Mouse (Mus musculus) thymus, adult 2 months (tissue): ENCODE data around the gene Ncf2.

ENCODE experiments used
- CTCF ChIP-seq: fragments of 200-500 bp; IDR thresholded peaks from 2 replicates; pipeline ENCODE4 v1.5.1; 2012; ENCODE audit warnings: mild to moderate bottlenecking, control low read depth, low read length, moderate library complexity, borderline replicate concordance; ENCODE audit not compliant: control insufficient read depth, poor library complexity, insufficient read depth; ENCODE audit errors: extremely low read depth
- POLR2A ChIP-seq: fragments of 200-500 bp; IDR thresholded peaks from 2 replicates; pipeline ENCODE4 v1.6.1; 2012; ENCODE audit warnings: mild to moderate bottlenecking, low read length, control low read depth, moderate library complexity; ENCODE audit not compliant: control insufficient read depth, poor library complexity, insufficient read depth; ENCODE audit errors: extremely low read depth

DNA sequence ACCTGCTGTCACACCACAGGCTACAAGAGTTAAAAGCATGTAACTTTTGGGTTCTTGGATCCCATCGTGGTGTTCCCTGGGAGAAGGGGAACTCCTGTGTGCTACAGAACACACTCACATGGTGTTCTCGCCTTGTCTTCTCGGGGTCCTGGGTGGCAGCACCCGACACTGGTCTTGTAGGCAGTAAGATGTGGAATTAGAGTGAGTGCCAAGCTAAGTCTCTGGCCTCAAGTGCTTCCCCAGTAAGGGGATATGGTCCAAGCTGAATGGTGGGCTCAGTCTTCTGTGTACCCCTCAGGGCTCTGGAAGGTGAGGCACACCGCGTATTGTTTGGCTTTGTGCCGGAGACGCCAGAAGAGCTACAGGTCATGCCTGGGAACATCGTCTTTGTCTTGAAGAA, 30.1 kb downstream of the Ncf2 start:
- TF ChIP-seq CTCF (no peak), POLR2A (no peak)
